Mouse (Mus musculus) R1 (cell line): ENCODE measurements at regions not wholly inside any gene's neighbourhood (a gene's known extent, or its start where the extent isn't known, plus 50 kb on each side); places are given as distances from the start of the nearest gene placed in this dataset.
A peak's percentile ranks its signal among the peaks of the same experiment; 100 is the strongest.

ENCODE experiments used
- DNase-seq: peaks from one replicate; pipeline ENCODE4 v3.0.0-alpha.2; 2018; ENCODE audit warnings: low read depth, low spot score

DNA sequence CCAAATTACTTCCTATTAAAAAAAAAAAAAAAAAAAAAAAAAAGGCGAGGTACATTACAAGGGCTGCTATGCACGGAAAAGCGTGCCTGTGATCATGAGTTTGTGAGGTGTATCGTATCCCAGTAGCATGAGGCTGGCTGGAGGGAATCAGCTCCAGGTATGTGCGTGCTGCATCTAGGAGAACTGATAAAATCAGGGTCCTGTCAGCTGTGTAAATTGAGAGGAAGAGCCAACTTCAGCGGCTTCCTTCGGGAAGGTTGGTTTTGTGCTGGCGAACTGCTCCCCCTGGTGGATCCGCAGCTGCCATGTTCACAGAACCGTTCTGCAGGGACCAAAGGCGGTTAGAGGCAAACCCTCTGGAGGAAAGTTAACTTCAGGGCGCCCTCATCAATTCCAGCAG lies 60.8 kb upstream of the Gm10295 start:
- peak; percentile 76 for DNase-seq

DNA sequence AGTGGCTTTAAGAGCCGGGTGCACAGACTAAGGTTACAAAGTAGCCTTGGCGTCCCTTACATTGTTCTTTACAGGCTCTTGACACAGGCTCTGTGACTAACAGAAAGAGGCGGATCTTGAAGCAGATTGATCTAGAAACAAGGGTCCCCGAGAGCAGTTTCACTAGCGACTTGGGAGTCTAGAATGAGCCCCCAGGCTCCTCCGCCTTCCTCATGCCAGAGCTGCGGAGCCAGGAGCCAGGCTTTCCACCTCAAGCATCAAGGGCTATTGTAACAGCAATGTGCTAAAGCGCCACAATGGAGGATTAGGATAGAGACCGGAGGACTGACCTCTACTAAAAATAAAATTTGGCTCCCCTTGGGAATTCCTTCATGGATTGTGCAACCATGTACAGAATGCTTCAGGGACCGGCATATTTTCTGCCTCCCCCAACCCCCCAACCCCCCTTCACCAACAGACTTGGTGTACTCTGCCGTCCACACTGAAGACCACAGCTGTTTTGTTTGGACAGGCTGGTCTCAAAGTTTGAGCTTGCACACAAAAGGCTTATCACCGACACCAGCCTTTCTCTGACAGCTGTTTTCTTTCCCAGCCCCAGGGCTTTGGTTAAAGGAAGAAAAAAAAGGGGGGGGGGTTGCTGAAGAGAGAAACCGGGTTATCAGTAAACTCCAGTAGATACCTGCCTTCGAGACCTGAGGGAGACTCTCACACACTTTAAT lies 60.2 kb upstream of the Gm10295 start:
- peak; percentile 9 for DNase-seq

DNA sequence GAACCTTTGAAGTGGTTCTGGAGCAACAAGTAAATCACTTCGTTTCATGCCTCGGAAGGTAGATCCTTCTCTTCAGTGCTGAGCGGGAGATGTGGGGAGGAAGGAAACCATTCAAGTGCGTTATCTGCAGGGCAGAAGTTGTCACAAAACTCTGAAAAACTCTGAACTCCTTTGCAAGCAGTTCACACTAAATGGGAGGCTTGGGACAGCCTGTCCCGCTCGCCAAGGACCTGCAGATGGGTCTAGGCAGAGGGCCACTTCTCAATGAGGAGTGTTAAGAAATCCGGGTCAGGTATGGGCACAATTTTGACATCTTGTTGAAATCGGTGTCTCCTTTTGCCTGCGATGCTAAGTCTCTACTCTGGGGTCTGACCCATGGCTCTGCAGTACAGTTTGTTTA lies 58.6 kb upstream of the Gm10295 start:
- no peak for DNase-seq

DNA sequence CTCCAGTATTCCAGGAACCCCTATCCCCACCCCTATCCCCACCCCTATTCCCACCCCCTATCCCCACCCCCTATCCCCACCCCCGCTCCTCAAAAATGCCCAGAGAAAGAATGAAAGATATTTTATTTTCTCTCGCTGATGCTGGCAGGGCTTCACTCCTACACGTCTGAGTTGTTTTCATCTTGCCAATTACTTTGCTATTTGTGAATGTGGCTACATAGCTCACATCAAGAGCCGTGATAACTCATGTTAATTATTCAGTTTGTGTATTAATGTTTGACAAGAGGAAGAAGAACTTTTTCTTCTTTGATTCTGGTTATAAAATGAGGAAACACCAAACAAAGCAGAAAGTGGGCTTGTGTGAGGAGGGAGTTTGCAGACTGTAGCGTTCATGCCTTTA lies 57.8 kb upstream of the Gm10295 start:
- DNase-seq, result no peak

DNA sequence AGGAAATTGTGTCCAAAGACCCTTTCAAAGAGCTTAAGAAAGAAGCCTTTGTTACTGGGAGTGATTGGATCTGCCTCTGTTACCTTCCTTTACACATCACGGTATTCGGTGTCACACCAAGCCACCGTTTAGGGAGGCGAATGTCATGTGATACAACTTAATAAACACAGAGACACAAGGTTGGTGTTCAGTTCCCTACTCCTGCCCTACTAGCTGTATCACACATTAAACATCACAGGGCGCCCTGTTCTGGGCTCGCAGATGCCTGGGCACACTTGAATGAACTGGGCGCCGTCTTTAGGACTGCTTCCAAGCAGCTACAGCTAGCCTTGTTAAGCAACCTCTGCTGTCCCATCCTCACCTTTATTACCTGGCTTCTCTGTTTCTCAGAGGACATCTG lies 55.0 kb upstream of the Gm10295 start:
- DNase-seq, result no peak
